Mouse (Mus musculus) heart, embryonic 14.5 days (tissue): ENCODE results near the gene Polg. TPM values are rescaled to one million over a fixed set of nuclear protein-coding genes. Genes with fewer than 3 reads are reported as not detected.

Experiments used
- ATAC-seq: fragments of 200-750 bp; cut with Nextera tagmentation; 2 replicates; pipeline ENCODE4 v1.8.0; 2017; ENCODE audit warnings: low read depth, moderate TSS enrichment; ENCODE audit not compliant: insufficient number of reproducible peaks, insufficient read depth, low FRiP score
- H3K27ac ChIP-seq, 2 experiments: fragments of 200-500 bp in 1 of 2; fragments of 300-500 bp in 1 of 2; sonication (generic) in 1 of 2; replicated peaks in 1 of 2; 2 replicates each; pipeline ENCODE4 v1.5.1; 2012 to 2014; ENCODE audit warnings: low read depth in 2 of 2, low read length in 2 of 2, control low read depth in 1 of 2, mild to moderate bottlenecking in 1 of 2, mixed read lengths in 1 of 2; ENCODE audit not compliant: control insufficient read depth in 1 of 2, insufficient read depth in 1 of 2
- H3K27me3 ChIP-seq: fragments of 300-500 bp; sonication (generic); 2 replicates; pipeline ENCODE4 v1.6.1; 2014; ENCODE audit warnings: mild to moderate bottlenecking, low read length, control low read depth; ENCODE audit not compliant: control insufficient read depth, insufficient read depth
- H3K36me3 ChIP-seq: fragments of 300-500 bp; sonication (generic); 2 replicates; pipeline ENCODE4 v1.6.1; 2014; ENCODE audit warnings: mild to moderate bottlenecking, control low read depth, low read length, mixed read lengths; ENCODE audit not compliant: control insufficient read depth, insufficient read depth
- H3K4me1 ChIP-seq, 2 experiments: fragments of 200-500 bp in 1 of 2; fragments of 300-500 bp in 1 of 2; sonication (generic) in 1 of 2; 2 replicates each; pipeline ENCODE4 v1.6.1; 2012 to 2014; ENCODE audit warnings: low read length in 2 of 2, control low read depth in 1 of 2, mixed read lengths in 1 of 2; ENCODE audit not compliant: control insufficient read depth in 2 of 2, insufficient read depth in 2 of 2
- H3K4me2 ChIP-seq: fragments of 300-500 bp; sonication (generic); 2 replicates; pipeline ENCODE4 v1.6.1; 2014; ENCODE audit warnings: mild to moderate bottlenecking, low read length
- H3K4me3 ChIP-seq, 2 experiments: fragments of 200-500 bp in 1 of 2; fragments of 300-500 bp in 1 of 2; sonication (generic) in 1 of 2; 2 replicates each; pipeline ENCODE4 v1.5.1; 2012 to 2014; ENCODE audit warnings: low read length in 2 of 2, mild to moderate bottlenecking in 2 of 2, control low read depth in 1 of 2, low read depth in 1 of 2, moderate library complexity in 1 of 2; ENCODE audit not compliant: control insufficient read depth in 1 of 2, insufficient read depth in 1 of 2
- H3K9ac ChIP-seq: fragments of 300-500 bp; sonication (generic); 2 replicates; pipeline ENCODE4 v1.6.1; 2014; ENCODE audit warnings: mild to moderate bottlenecking, low read length
- H3K9me3 ChIP-seq: fragments of 300-500 bp; sonication (generic); 2 replicates; pipeline ENCODE4 v1.6.1; 2016; ENCODE audit warnings: low read length, control low read depth; ENCODE audit not compliant: control insufficient read depth
- WGBS: fragments of 180-500 bp; shearing (Covaris S2); extraction: QIAGEN DNeasy Blood & Tissue Kit; methylation state at CpG from one replicate; pipeline ENCODE4 v1.1.7; 2014; 5-methylcytosine and 5-hydroxymethylcytosine counted together
- polyA plus RNA-seq: library from polyadenylated mRNA; unstranded; fragments of >200 nt; fragmentation: Nextera tagmentation; extraction: Ambion mirVana; gene quantifications from 2 replicates; pipeline ENCODE4 v1.2.1, GENCODE M21; 2014

Polg gene
- polyA plus RNA-seq, 1 experiment from 2014 or later = 31.0 TPM

DNA sequence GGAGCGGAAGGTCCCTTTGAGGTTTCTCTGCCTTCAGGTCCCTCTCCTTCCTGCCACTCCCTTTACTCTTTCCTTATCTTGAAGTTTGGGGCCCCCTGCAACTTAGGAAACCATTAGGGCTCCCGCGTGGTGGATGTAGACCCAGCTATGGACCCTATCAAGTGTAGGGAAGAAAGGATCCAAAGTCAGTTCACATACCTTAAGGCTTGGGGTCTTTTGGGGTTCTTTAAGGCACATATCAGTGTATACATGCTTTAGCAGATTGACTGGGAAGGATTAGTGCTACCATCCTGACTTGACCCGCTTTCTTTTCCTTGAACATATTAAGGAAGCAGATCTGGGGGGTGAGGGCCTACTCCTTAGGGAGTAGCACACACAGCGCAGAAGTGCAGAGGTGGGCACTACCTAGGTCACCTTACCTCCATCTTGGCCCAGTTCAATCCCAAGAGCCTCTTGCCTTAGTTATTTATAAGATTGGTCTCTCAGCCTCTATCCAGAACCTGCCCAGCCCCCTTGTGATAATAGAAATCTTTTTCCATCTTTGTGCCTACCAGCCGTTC is 40.4 kb upstream of the Polg start:
- Histone ChIP-seq H3K36me3 (no peaks in the 10 kb centered on the region), H3K27me3 (peaks cover 99% of the 10 kb centered on the region), H3K9me3 (no peaks in the 10 kb centered on the region), H3K9ac (no peak overlapping the region), H3K4me2 (no peak overlapping the region), H3K4me1 (peaks cover 0 to 17% of the 10 kb centered on the region in 2 experiments; a peak in 1 of 4 replicates), H3K4me3 (no peak overlapping the region), H3K27ac (no peak overlapping the region)
- WGBS = 11% methylated on average over 6 of the region's 6 CpGs
- ATAC-seq = no peak

DNA sequence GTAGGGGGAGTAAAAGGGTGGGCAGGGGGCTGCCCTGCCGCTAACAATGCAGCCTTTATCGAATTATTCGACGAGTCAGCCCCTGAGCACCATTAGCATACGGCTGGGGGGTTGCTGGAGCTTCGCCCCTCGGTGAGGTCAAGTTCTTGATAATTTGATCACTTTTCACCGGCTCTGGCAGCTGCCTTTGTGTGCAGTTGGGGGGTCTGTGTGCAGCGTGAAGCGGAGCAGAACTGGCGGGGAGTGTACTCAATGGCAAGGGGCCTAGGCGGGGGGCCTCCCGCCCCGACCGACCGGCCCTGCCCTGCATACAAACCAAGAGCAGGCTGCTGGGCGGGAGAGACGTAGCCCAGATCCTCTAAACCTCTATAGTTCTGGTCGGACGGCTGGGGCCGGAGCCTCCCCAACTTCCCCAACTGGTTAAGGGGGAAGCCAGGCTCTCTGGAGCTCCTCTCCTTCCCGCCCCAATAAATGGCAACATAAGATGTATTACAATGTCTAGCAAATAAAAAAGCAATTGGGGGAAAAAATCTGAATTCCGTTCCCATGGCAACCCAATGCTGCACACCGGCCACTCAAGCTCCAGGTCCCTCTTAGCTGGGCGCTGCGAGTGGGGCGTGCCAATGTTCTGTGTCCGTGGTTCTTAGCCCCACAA is 39.8 kb upstream of the Polg start:
- Histone ChIP-seq H3K4me2 (no peak overlapping the region), H3K4me1 (peaks cover 0 to 17% of the 10 kb centered on the region in 2 experiments; a peak in 1 of 4 replicates), H3K9ac (no peak overlapping the region), H3K27me3 (peaks cover 99% of the 10 kb centered on the region), H3K9me3 (no peaks in the 10 kb centered on the region), H3K4me3 (no peak overlapping the region), H3K27ac (no peak overlapping the region), H3K36me3 (no peaks in the 10 kb centered on the region)
- WGBS = 2% methylated on average over 28 of the region's 28 CpGs
- ATAC-seq = no peak

DNA sequence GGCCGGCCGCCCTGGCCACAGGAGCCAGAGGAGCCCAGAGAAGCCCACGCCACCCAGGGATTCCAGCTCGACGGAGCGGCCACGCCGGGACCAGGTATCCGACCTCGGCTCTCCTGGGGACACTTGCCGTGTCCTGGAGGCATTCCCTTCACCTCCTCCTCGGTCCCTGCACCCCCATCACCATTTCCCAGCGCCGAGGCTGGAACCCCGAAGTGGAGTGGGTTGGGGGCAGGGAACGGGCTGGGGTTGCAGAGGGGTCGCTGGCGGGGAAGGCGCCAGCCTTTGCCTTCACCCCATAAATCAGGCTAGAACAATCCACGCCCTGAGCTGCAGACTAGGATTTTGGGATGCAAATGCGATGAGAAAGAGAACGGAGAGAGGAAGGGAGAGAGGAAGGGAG is 39.2 kb upstream of the Polg start:
- WGBS = 3% methylated on average over 22 of the region's 22 CpGs
- Histone ChIP-seq H3K9me3 (no peaks in the 10 kb centered on the region), H3K36me3 (no peaks in the 10 kb centered on the region), H3K27ac (no peak overlapping the region), H3K4me2 (peak overlapping the region; percentile 59), H3K4me3 (peak overlapping the region; percentile 34 to 36; a peak in 2 of 4 replicates), H3K9ac (no peak overlapping the region), H3K4me1 (peaks cover 0 to 17% of the 10 kb centered on the region in 2 experiments; a peak in 1 of 4 replicates), H3K27me3 (peaks cover 99% of the 10 kb centered on the region)
- ATAC-seq = no peak

DNA sequence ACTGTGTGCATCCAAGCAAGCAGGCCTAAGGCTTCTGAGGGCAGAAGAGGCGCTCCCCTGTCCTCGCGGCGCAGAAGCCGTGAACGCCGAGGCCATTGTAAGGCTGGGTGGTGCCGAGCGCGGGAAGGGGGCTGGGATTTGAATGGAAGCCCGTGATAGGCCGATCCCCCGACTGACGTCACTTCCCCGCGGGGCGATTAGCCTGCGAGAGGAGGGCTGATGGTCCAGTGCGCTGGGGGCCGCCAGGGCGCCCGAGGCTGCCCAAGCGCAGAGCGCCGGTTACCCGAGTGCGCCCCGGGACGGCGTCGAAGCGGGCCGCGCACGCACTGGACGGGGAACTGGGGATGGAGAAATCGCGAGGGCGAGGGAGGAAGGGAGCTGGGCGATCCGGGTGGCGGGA is 38.6 kb upstream of the Polg start:
- WGBS = under 1% methylated on average over 42 of the region's 42 CpGs
- H3K9me3 ChIP-seq = no peaks in the 10 kb centered on the region
- H3K27me3 ChIP-seq = peaks cover 99% of the 10 kb centered on the region
- H3K4me1 ChIP-seq = peaks cover 0 to 17% of the 10 kb centered on the region in 2 experiments; a peak in 2 of 4 replicates
- no peak for ATAC-seq
- no peaks in the 10 kb centered on the region for H3K36me3 ChIP-seq
- H3K4me3 ChIP-seq = peak overlapping the region; percentile 34 to 36; a peak in 3 of 4 replicates
- no peak overlapping the region for H3K27ac ChIP-seq
- peak overlapping the region; percentile 59 for H3K4me2 ChIP-seq
- no peak overlapping the region for H3K9ac ChIP-seq

DNA sequence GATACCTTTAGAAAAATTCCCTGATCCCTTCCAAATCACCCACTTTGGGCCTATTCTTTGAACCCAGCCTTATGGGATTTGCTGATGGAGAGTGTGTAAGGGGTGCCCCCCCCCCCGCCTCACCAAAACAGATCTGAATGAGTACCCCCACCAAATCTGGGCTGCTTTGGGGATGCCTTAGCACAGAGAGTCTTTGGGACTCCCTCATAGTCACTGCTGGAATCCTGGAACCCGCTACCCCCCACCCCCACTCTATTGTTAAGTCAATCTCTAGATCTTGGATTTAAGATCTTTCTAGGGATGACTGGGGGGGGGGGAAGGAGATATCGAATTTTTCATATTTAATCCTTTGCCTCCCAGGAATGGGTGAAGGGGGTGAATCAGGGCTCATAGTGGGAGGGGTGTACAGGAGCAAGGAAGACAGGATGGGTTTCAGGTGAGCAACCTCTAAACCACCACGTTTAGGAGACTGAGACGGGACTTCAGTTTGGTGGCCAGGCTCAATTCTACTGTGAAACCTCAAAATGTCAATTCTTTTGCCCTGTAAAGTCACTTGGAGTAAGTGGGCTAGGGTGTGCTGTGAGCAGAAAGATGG is 37.6 kb upstream of the Polg start:
- H3K4me2 ChIP-seq = no peak overlapping the region
- WGBS = 7% methylated on average over 5 of the region's 5 CpGs
- ATAC-seq = no peak
- H3K27ac ChIP-seq = no peak overlapping the region
- H3K9ac ChIP-seq = no peak overlapping the region
- H3K27me3 ChIP-seq = peaks cover 99% of the 10 kb centered on the region
- peaks cover 0 to 16% of the 10 kb centered on the region in 2 experiments; a peak in 2 of 4 replicates for H3K4me1 ChIP-seq
- H3K36me3 ChIP-seq = no peaks in the 10 kb centered on the region
- no peaks in the 10 kb centered on the region for H3K9me3 ChIP-seq
- no peak overlapping the region for H3K4me3 ChIP-seq

DNA sequence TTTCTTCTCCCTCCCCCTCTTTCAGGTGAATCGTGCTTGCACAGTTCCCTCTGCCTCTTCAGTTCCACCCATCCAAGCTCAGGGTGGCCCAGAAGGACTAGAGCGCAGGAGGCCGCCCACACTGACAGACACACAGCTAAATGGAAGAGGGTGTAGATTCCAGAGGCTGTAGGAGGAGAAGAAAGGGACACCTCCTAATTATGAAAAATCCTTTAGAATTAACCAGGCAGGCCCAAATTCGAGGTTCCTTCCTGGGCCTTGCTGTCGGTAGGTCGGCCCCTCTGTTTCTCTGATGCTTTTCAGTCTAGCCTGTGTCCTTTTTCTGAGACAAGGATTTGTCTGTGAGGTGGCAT is 36.9 kb upstream of the Polg start:
- no peak overlapping the region for H3K4me3 ChIP-seq
- H3K4me2 ChIP-seq = no peak overlapping the region
- peaks cover 0 to 11% of the 10 kb centered on the region in 2 experiments; a peak in 2 of 4 replicates for H3K4me1 ChIP-seq
- no peaks in the 10 kb centered on the region for H3K36me3 ChIP-seq
- no peak overlapping the region for H3K9ac ChIP-seq
- no peak overlapping the region for H3K27ac ChIP-seq
- no peak for ATAC-seq
- peaks cover 99% of the 10 kb centered on the region for H3K27me3 ChIP-seq
- no peaks in the 10 kb centered on the region for H3K9me3 ChIP-seq
- 8% methylated on average over 6 of the region's 6 CpGs for WGBS

DNA sequence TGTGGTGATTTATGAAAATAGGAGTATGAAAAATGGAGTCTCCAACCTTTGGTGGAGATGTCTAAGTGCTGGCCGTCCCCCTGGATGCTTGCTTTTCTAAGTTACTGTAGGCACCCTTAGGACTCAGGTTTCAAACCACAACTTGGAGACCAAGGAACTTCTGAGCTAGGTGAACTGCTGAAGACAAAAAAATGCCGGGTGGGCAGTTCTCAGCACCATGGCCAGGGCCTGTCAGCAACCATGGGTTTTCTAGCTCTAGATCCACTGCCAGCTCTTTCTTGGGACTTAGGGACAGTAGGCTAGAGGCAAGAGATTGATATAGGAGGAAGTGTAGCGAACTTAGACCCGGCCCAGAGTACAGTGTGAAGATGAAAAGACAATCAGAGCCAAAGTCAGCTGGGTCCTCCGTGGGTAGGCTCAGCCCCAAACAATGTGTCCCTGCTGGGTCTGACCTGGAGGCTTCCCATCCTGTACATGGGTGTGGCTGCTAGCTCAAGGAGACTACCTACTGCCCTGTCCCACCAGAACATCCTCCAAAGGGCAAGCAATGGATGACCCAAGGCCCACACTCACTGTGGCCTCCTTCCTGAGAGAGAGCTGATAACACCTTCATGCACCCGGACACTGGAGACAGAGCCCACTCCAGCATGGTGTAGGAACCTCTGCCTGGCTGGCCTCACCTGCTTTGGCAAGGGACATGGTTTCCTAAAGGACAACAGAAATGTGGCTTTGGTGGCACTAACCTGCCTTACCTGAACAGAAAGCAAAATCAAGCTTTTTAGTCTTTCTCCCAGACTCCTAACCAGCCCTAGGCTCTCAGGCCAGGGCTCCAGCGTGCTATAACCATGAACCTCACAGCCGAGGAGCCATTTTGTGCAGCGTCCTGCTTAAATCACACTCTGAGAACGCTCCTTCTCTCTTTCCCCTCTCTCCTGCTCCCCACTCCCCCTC is 36.3 kb upstream of the Polg start:
- Histone ChIP-seq H3K36me3 (no peaks in the 10 kb centered on the region), H3K4me3 (no peak overlapping the region), H3K9me3 (no peaks in the 10 kb centered on the region), H3K9ac (no peak overlapping the region), H3K27ac (no peak overlapping the region), H3K27me3 (peaks cover 99% of the 10 kb centered on the region), H3K4me2 (no peak overlapping the region), H3K4me1 (peaks cover 0 to 11% of the 10 kb centered on the region in 2 experiments; a peak in 2 of 4 replicates)
- ATAC-seq = no peak
- WGBS = 8% methylated on average over 10 of the region's 10 CpGs
